Mouse (Mus musculus) brain, embryonic 14.5 days (tissue): ENCODE data around the gene Myrfl.

Source experiments
- CTCF ChIP-seq: fragments of 200-500 bp; IDR thresholded peaks from 2 replicates; pipeline ENCODE4 v1.5.1; 2012; ENCODE audit warnings: inconsistent platforms, mild to moderate bottlenecking, moderate library complexity, borderline replicate concordance; ENCODE audit not compliant: insufficient read depth, insufficient read length; ENCODE audit errors: extremely low read depth
- POLR2A ChIP-seq: fragments of 200-500 bp; IDR thresholded peaks from 2 replicates; pipeline ENCODE4 v1.6.1; 2012; ENCODE audit warnings: mild to moderate bottlenecking, inconsistent platforms, borderline replicate concordance; ENCODE audit not compliant: poor library complexity, insufficient read depth, insufficient read length, severe bottlenecking; ENCODE audit errors: extremely low read depth

DNA sequence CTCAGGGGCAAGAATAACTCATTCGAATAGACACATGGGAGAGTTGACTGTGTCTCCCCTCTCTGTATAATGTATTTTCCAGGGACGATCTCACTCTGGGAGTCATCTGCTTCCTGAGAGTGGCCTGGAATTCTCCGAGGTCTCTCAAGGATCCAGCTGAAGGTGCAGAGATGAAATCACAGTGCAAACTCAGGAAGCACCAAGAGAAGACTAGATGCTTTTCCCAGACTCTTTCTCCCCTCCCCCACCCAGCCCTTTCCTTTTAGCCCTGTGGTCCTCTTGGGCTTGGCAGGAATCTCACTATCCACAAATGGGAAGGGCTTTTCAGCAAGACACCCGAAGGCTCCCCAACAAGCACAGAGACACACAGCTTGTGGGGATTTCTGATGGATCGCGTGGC is 146.7 kb downstream of the Myrfl start:
- no peak for TF ChIP-seq CTCF
- no peak for TF ChIP-seq POLR2A
